Mouse (Mus musculus): ENCODE data around the gene Cnpy3. TPM values are rescaled to one million over a fixed set of nuclear protein-coding genes. Genes with fewer than 3 reads are reported as not detected.

Cnpy3 gene
- 26.8 and 30.1 TPM in 2 replicates for polyA plus RNA-seq (2012; rRNA removed; ENCODE audit: low replicate concordance)

DNA sequence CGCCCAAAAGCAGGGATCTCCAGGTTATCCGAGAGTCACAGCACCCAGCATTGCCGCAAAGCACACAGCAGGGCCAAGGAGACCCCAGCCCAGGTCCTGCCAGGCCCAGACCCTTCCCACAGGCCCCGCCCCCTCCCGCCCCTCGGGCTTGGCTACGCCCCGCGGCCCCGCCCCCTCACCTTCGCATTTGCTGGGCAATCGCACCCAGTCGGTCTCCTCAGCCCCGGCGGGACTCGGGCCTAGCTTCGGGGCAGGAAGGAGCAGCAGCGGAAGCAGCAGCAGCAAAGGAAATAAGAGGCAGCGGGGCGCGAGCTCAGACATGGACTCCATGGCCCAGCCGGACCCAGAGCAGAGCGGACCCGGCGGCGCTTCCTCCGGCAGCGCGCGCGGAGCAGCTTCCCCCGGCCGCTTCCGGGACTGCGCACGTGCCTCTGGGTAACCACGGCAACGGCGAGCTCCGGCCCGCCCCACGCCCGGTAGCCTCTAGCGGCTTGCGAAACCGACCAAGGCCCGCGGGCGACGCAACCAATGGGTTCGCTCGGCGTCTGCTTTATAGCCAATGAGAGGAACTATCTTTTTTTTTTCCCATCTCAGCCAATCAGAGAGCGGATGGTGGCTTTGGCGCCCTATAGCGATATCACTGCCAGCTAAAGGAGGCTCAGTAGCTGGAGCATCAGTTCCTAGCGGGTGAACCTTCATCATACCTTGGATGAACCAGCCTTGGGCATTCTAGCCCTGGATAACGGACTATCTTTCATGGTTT lies at the start of gene Cnpy3:
Cnpy3 (minus strand) TSS at position 421 of the 763 bp plus-strand sequence.

GRCm38 (mm10) chr17:46782341-46783221 lies 30.6 kb upstream of the Cnpy3 start, which contains the start of gene Rpl7l1:
Rpl7l1 (minus strand) TSS chr17:46782672.

DNA sequence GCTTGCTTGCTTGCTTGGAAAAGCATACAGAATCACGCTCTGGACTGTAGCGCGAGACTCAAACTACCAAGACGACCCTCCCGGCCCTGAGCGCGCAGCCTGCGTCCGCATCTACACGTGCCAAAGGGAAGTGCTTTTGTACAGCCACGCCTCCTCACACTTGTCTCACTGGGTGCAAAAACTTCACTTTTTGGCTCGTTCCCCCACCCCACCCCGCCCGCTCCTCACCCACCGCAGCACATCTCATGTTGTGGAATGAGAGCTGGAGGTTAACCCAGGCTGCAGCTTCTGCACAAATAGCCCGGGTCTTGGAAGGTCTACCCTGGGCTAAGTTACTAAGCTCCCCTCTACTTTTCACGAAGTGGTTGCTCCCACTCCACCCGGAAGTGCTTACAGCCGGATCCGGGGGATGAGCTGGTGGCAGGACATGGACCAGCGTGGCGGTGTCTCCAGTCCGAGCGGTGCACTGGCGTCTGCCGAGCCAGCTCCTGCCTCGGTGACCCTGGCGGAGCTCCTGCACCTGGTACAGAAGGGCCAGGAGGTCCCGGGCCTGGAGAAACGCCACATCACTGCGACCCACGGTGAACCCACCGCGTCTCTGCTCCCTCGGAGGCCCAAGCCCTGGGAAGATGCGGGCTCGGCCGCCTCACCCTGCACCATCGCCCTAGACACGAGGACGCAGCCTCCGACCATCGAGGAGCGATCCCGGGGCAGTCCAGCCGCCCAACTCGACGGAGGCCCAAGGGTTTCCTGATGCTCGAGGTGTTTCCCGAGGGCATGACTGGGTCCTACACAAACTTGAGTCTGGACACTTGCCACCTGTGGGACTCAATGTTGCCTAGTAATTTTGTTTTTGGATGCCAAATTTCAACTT lies 20.6 kb upstream of the Cnpy3 start, which contains the start of gene 2310039H08Rik:
2310039H08Rik (plus strand) TSS at position 232 of the 874 bp plus-strand sequence.

GRCm38 (mm10) chr17:46763544-46763943 lies 11.5 kb upstream of the Cnpy3 start, which contains the start of gene Ptcra:
Ptcra (minus strand) TSS chr17:46763712.

DNA sequence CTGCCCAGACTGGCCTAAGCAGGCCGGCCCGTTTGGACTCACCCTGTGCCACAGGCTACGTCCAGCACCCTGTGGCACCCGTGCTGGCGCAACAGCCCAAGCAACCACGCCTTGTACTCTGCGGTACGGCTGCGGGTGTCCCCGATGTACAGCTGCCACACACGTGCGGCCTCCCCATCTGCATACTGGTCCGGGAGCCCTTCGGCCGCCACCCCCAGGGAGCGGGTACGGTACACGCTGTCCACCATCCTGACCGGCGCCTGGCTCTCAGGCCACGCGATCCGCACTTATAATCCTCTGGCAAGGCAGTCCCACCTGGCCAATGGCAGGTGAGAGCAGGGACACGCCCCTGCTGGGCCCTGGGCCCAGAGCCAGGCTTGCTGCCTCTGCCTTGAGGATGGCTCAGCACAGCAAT lies 23.1 kb downstream of the Cnpy3 start, which contains the start of gene Gnmt:
Gnmt (minus strand) TSS at position 265 of the 415 bp plus-strand sequence.

GRCm38 (mm10) chr17:46710959-46711597 lies 40.9 kb downstream of the Cnpy3 start, which contains the start of gene Pex6:
Pex6 (plus strand) TSS chr17:46711463.

GRCm38 (mm10) chr17:46704887-46705835 lies 46.9 kb downstream of the Cnpy3 start, which contains the start of gene Ppp2r5d:
Ppp2r5d (minus strand) TSS chr17:46705111.

Other genes starting within 250 kb of the Cnpy3 start
- 5.4 and 7.1 TPM in 2 replicates for gene Cul9, start 205.8 kb downstream of the Cnpy3 start, polyA plus RNA-seq (2012; rRNA removed; ENCODE audit: low replicate concordance)
- gene Srf, start 196.0 kb downstream of the Cnpy3 start, polyA plus RNA-seq (2012; rRNA removed; ENCODE audit: low replicate concordance): 147 and 180 TPM in 2 replicates
- gene Ptk7, start 122.7 kb downstream of the Cnpy3 start, polyA plus RNA-seq (2012; rRNA removed; ENCODE audit: low replicate concordance): 4.7 and 6.5 TPM in 2 replicates
- 76.0 and 152 TPM in 2 replicates for gene Klc4, start 106.2 kb downstream of the Cnpy3 start, polyA plus RNA-seq (2012; rRNA removed; ENCODE audit: low replicate concordance)
- 101 and 186 TPM in 2 replicates for gene Mrpl2, start 106.0 kb downstream of the Cnpy3 start, polyA plus RNA-seq (2012; rRNA removed; ENCODE audit: low replicate concordance)
- 9.8 and 12.0 TPM in 2 replicates for gene Cul7, start 101.9 kb downstream of the Cnpy3 start, polyA plus RNA-seq (2012; rRNA removed; ENCODE audit: low replicate concordance)
- gene Rrp36, start 77.9 kb downstream of the Cnpy3 start, polyA plus RNA-seq (2012; rRNA removed; ENCODE audit: low replicate concordance): 28.4 and 38.6 TPM in 2 replicates
- 45.3 and 69.5 TPM in 2 replicates for gene Mea1, start 73.4 kb downstream of the Cnpy3 start, polyA plus RNA-seq (2012; rRNA removed; ENCODE audit: low replicate concordance)
- gene Klhdc3, start 71.3 kb downstream of the Cnpy3 start, polyA plus RNA-seq (2012; rRNA removed; ENCODE audit: low replicate concordance): 85.2 and 117 TPM in 2 replicates
- 50.9 and 143 TPM in 2 replicates for gene Ppp2r5d, start 47.1 kb downstream of the Cnpy3 start, polyA plus RNA-seq (2012; rRNA removed; ENCODE audit: low replicate concordance)
- 59.8 and 104 TPM in 2 replicates for gene Pex6, start 40.8 kb downstream of the Cnpy3 start, polyA plus RNA-seq (2012; rRNA removed; ENCODE audit: low replicate concordance)
- gene Gnmt, start 23.0 kb downstream of the Cnpy3 start, polyA plus RNA-seq (2012; rRNA removed; ENCODE audit: low replicate concordance): 0.51 and 3.8 TPM in 2 replicates
- not detected in 2 replicates for gene Ptcra, start 11.5 kb upstream of the Cnpy3 start, polyA plus RNA-seq (2012; rRNA removed; ENCODE audit: low replicate concordance)
- gene 2310039H08Rik, start 20.4 kb upstream of the Cnpy3 start, polyA plus RNA-seq (2012; rRNA removed; ENCODE audit: low replicate concordance): 151 and 166 TPM in 2 replicates
- gene Rpl7l1, start 30.5 kb upstream of the Cnpy3 start, polyA plus RNA-seq (2012; rRNA removed; ENCODE audit: low replicate concordance): 7.7 and 7.9 TPM in 2 replicates
- gene Bicral, start 106.3 kb upstream of the Cnpy3 start, polyA plus RNA-seq (2012; rRNA removed; ENCODE audit: low replicate concordance): 4.0 and 5.0 TPM in 2 replicates
- gene Tbcc, start 138.5 kb upstream of the Cnpy3 start, polyA plus RNA-seq (2012; rRNA removed; ENCODE audit: low replicate concordance): 10.4 and 21.4 TPM in 2 replicates
- gene Prph2, start 158.2 kb upstream of the Cnpy3 start, polyA plus RNA-seq (2012; rRNA removed; ENCODE audit: low replicate concordance): not detected in 2 replicates

Measured in duodenum, adult 2 months (tissue).